ENCODE assay signal across 8 mouse cellular contexts in the genomic region with DNA sequence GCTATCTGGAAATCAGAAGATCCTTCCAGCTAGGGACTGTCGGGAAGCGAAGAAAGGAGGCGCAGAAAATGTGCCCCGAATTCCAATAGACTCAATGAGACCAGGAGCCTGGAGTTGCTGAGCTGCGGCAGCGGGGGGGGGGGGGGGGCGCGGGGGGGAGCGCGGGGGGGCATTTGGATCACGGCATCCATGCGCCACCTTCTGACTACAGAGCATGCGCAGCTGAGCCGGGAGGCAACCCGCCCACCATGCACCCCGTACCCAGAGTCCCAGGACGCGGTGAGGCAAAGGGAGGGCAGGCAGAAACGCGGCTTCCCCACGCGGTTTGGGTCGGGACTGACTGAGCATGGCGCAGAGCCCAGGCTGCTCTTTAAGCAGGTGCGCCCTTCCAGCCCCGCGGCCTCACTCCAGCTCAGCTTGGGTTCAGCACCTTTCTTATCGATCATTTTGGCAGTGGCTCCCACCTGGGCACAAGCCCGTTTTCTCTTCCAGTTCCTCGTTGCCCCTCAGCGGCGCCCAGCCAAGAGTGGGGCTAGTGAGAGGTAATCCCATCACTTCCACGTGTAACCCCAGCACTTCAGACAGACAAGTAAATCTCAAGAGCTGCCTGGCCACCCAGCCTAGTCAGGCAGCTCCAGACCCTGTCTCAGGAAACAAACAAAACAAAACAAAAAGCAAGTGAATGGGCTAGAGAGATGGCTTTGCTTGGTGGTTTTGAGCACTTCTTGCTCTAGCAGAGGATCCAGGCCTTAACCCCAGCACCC. TPM values are rescaled to one million over a fixed set of nuclear protein-coding genes. Genes with fewer than 3 reads are reported as not detected.
DNase-seq lines count a peak whose midpoint lies in the region; ATAC-seq and TF ChIP-seq lines count a peak whose summit lies in the region.

No protein-coding gene starts in this region.

- under 1% methylated on average over 24 of the region's 33 CpGs for WGBS in intestine, postnatal 0 days
- 1% methylated on average over 29 of the region's 33 CpGs for whole genome bisulfite sequencing in limb, embryonic 11.5 days
- WGBS in midbrain, embryonic 10.5 days = under 1% methylated on average over 32 of the region's 33 CpGs
- WGBS in small intestine, adult 2 months = 2% methylated on average over 29 of the region's 33 CpGs

- no peaks in the 10 kb centered on the region for H3K9me3 ChIP-seq in intestine, postnatal 0 days (ENCODE audit: control insufficient read depth)
- no peaks in the 10 kb centered on the region for H3K9me3 ChIP-seq in limb, embryonic 11.5 days (ENCODE audit: control insufficient read depth, low read length)
- no peaks in the 10 kb centered on the region for H3K9me3 ChIP-seq in midbrain, embryonic 10.5 days (replicated peaks)

- peak; percentile 63 for ATAC-seq in intestine, postnatal 0 days
- ATAC-seq in limb, embryonic 11.5 days (ENCODE audit: insufficient number of reproducible peaks, low FRiP score, low TSS enrichment, low read depth) = 0 out of 2 replicates have a peak, but pooled peaks have one; percentile 57

- TF ChIP-seq CTCF in intestine, postnatal 0 days (IDR thresholded peaks at IDR 0.05; ENCODE audit: low read depth) = peak; percentile 39
- TF ChIP-seq CTCF in small intestine, adult 2 months (IDR thresholded peaks at IDR 0.05; ENCODE audit: extremely low read depth, insufficient read length, insufficient replicate concordance, low read depth, low read length) = no peak

- H3K36me3 ChIP-seq in intestine, postnatal 0 days (ENCODE audit: control insufficient read depth, insufficient read depth) = no peaks in the 10 kb centered on the region
- H3K36me3 ChIP-seq in limb, embryonic 11.5 days (ENCODE audit: control insufficient read depth, insufficient read depth, low read length) = no peaks in the 10 kb centered on the region
- no peaks in the 10 kb centered on the region for H3K36me3 ChIP-seq in midbrain, embryonic 10.5 days
- H3K36me3 ChIP-seq in small intestine, adult 2 months (ENCODE audit: control insufficient read depth, insufficient read depth, low read length) = no peaks in the 10 kb centered on the region

- H3K4me2 ChIP-seq in intestine, postnatal 0 days (replicated peaks; ENCODE audit: low read depth) = peak overlapping the region; percentile 77
- H3K4me2 ChIP-seq in limb, embryonic 11.5 days (ENCODE audit: low read depth, severe bottlenecking) = peak overlapping the region; percentile 65

- H3K4me1 ChIP-seq in intestine, postnatal 0 days (replicated peaks; ENCODE audit: control insufficient read depth, insufficient read depth, low read length) = no peaks in the 10 kb centered on the region
- H3K4me1 ChIP-seq in limb, embryonic 11.5 days (ENCODE audit: control insufficient read depth, insufficient read depth, low read length) = no peaks in the 10 kb centered on the region
- peaks cover 10% of the 10 kb centered on the region for H3K4me1 ChIP-seq in midbrain, embryonic 10.5 days
- H3K4me1 ChIP-seq in small intestine, adult 2 months (ENCODE audit: control insufficient read depth, insufficient read depth, insufficient read length, low read length) = peaks cover 3% of the 10 kb centered on the region; the same call in 1 of the 2 replicates

- peak overlapping the region; percentile 39 for H3K4me3 ChIP-seq in intestine, postnatal 0 days (ENCODE audit: low read depth, low read length)
- peak overlapping the region; percentile 45 for H3K4me3 ChIP-seq in limb, embryonic 11.5 days (ENCODE audit: low read depth, low read length)
- peak overlapping the region; percentile 64 for H3K4me3 ChIP-seq in midbrain, embryonic 10.5 days
- peak overlapping the region; percentile 47 for H3K4me3 ChIP-seq in small intestine, adult 2 months (ENCODE audit: low read depth, low read length)

- H3K27ac ChIP-seq in intestine, postnatal 0 days (ENCODE audit: low read depth, low read length) = no peak overlapping the region
- H3K27ac ChIP-seq in limb, embryonic 11.5 days (replicated peaks; ENCODE audit: low read depth, low read length) = no peak overlapping the region
- peak overlapping the region; percentile 86 for H3K27ac ChIP-seq in midbrain, embryonic 10.5 days (replicated peaks)
- H3K27ac ChIP-seq in small intestine, adult 2 months (ENCODE audit: insufficient read depth, low read depth, low read length) = peak overlapping the region; percentile 14

- peak; percentile 70 for DNase-seq in Muller cell, postnatal 12 days (ENCODE audit: inconsistent ontology term)
- DNase-seq in cerebellum, postnatal 25 days = peak; percentile 51 to 72
- DNase-seq in frontal cortex, postnatal 36 days (ENCODE audit: low spot score in 2 of 2) = peak; percentile 49 to 57
- DNase-seq in limb, embryonic 11.5 days (ENCODE audit: low spot score) = peak; percentile 83
- peak; percentile 80 for DNase-seq in midbrain, embryonic 10.5 days (ENCODE audit: low spot score)
- DNase-seq in spleen, postnatal 14 days (ENCODE audit: low spot score in 2 of 2) = no peak

- TF ChIP-seq POLR2A in small intestine, adult 2 months (IDR thresholded peaks at IDR 0.05; ENCODE audit: low read depth, low read length) = no peak

- peak overlapping the region; percentile 17; the same call in 1 of the 2 replicates for H3K9ac ChIP-seq in intestine, postnatal 0 days (ENCODE audit: low read depth, low read length)
- H3K9ac ChIP-seq in limb, embryonic 11.5 days (ENCODE audit: low read length) = peak overlapping the region; percentile 72

- H3K27me3 ChIP-seq in intestine, postnatal 0 days (replicated peaks; ENCODE audit: control insufficient read depth, insufficient read depth, low read length) = no peaks in the 10 kb centered on the region
- no peaks in the 10 kb centered on the region for H3K27me3 ChIP-seq in limb, embryonic 11.5 days (ENCODE audit: control insufficient read depth, insufficient read depth, low read length)
- H3K27me3 ChIP-seq in midbrain, embryonic 10.5 days (ENCODE audit: low read depth, poor library complexity, severe bottlenecking) = 0 out of 2 replicates have a peak, but pooled peaks cover 6% of the 10 kb centered on the region
- H3K27me3 ChIP-seq in small intestine, adult 2 months (ENCODE audit: control insufficient read depth, insufficient read depth, low read length) = no peaks in the 10 kb centered on the region

RNA-seq across cellular contexts. Expression of a gene that starts 21.5 kb away (rescaled TPM):
- 47.8 and 53.0 TPM in 2 replicates for polyA plus RNA-seq in intestine, postnatal 0 days (2015; fragmentation: Nextera tagmentation; extraction: Ambion mirVana)
- polyA plus RNA-seq in limb, embryonic 11.5 days (2014; fragmentation: Nextera tagmentation; extraction: Ambion mirVana) = 131 and 141 TPM in 2 replicates
- 113 and 125 TPM in 2 replicates for polyA plus RNA-seq in midbrain, embryonic 10.5 days (2016; fragmentation: Nextera tagmentation; extraction: Ambion mirVana)
- 22.7 and 54.7 TPM in 2 replicates for polyA plus RNA-seq in small intestine, adult 2 months (2012; rRNA removed)

RNA-seq across cellular contexts. Expression of a gene that starts 24.1 kb away (rescaled TPM):
- polyA plus RNA-seq in intestine, postnatal 0 days (2015; fragmentation: Nextera tagmentation; extraction: Ambion mirVana) = 364 and 368 TPM in 2 replicates
- polyA plus RNA-seq in limb, embryonic 11.5 days (2014; fragmentation: Nextera tagmentation; extraction: Ambion mirVana) = 26.8 and 30.1 TPM in 2 replicates
- polyA plus RNA-seq in midbrain, embryonic 10.5 days (2016; fragmentation: Nextera tagmentation; extraction: Ambion mirVana) = 11.4 and 21.0 TPM in 2 replicates
- polyA plus RNA-seq in small intestine, adult 2 months (2012; rRNA removed) = 141 and 200 TPM in 2 replicates

RNA-seq across cellular contexts. Expression of a gene that starts 47.8 kb away (rescaled TPM):
- 940 and 1,037 TPM in 2 replicates for polyA plus RNA-seq in intestine, postnatal 0 days (2015; fragmentation: Nextera tagmentation; extraction: Ambion mirVana)
- polyA plus RNA-seq in limb, embryonic 11.5 days (2014; fragmentation: Nextera tagmentation; extraction: Ambion mirVana) = 21.3 and 22.7 TPM in 2 replicates
- polyA plus RNA-seq in midbrain, embryonic 10.5 days (2016; fragmentation: Nextera tagmentation; extraction: Ambion mirVana) = 18.5 and 21.9 TPM in 2 replicates
- 1,332 and 3,924 TPM in 2 replicates for polyA plus RNA-seq in small intestine, adult 2 months (2012; rRNA removed)

RNA-seq across cellular contexts. Expression of a gene that starts 48.1 kb away (rescaled TPM):
- 11.7 and 15.0 TPM in 2 replicates for polyA plus RNA-seq in intestine, postnatal 0 days (2015; fragmentation: Nextera tagmentation; extraction: Ambion mirVana)
- polyA plus RNA-seq in limb, embryonic 11.5 days (2014; fragmentation: Nextera tagmentation; extraction: Ambion mirVana) = 14.6 and 15.6 TPM in 2 replicates
- polyA plus RNA-seq in midbrain, embryonic 10.5 days (2016; fragmentation: Nextera tagmentation; extraction: Ambion mirVana) = 8.9 and 9.4 TPM in 2 replicates
- 26.4 and 42.5 TPM in 2 replicates for polyA plus RNA-seq in small intestine, adult 2 months (2012; rRNA removed)

Comparison
In these comparisons a context has a peak if more than half of its experiments do, and no peak if none do; other contexts are left out.
1. DNase-seq: peak in Muller cell, postnatal 12 days (single experiment), cerebellum, postnatal 25 days (2 of 2), frontal cortex, postnatal 36 days (2 of 2), limb, embryonic 11.5 days (single experiment) and midbrain, embryonic 10.5 days (single experiment); none in spleen, postnatal 14 days (0 of 2).
2. H3K27ac ChIP-seq: peak in midbrain, embryonic 10.5 days (single experiment) and small intestine, adult 2 months (single experiment); none in intestine, postnatal 0 days (single experiment) and limb, embryonic 11.5 days (single experiment).
3. RNA of a gene that starts 47.8 kb away (polyA plus RNA-seq): 1,332 to 3,924 TPM in small intestine, adult 2 months and 940 to 1,037 TPM in intestine, postnatal 0 days; 18.5 to 21.9 TPM in midbrain, embryonic 10.5 days and 21.3 to 22.7 TPM in limb, embryonic 11.5 days; every median in the first group is over 10 times any median in the second.
4. Peak in every context shown above with its lines, with median percentiles within 50 percentile points of each other: H3K4me3 ChIP-seq.